Mouse (Mus musculus): ENCODE data around the gene Rnaseh2a. TPM values are rescaled to one million over a fixed set of nuclear protein-coding genes. Genes with fewer than 3 reads are reported as not detected.

The Rnaseh2a gene
- total RNA-seq, 2 experiments from 2014 or later, result 119 to 198 TPM

GRCm38 (mm10) chr8:84970135-84970790, 696 bp upstream of the Rnaseh2a start:
- ATAC-seq (replicated peaks; ENCODE audit: low FRiP score, low TSS enrichment, poor library complexity, severe bottlenecking), result no peak

- no peak for ATAC-seq (replicated peaks; ENCODE audit: low FRiP score, low TSS enrichment, poor library complexity, severe bottlenecking)
Measured at GRCm38 (mm10) chr8:84968650-84969049, 917 bp downstream of the Rnaseh2a start.

- ATAC-seq (replicated peaks; ENCODE audit: low FRiP score, low TSS enrichment, poor library complexity, severe bottlenecking), result no peak
Measured at GRCm38 (mm10) chr8:84967532-84968304, 1.8 kb downstream of the Rnaseh2a start.

GRCm38 (mm10) chr8:84966603-84967002, 3.0 kb downstream of the Rnaseh2a start:
- ATAC-seq (replicated peaks; ENCODE audit: low FRiP score, low TSS enrichment, poor library complexity, severe bottlenecking), result no peak

GRCm38 (mm10) chr8:84965731-84966291, 3.8 kb downstream of the Rnaseh2a start:
- ATAC-seq (replicated peaks; ENCODE audit: low FRiP score, low TSS enrichment, poor library complexity, severe bottlenecking), result peak; percentile 80

- ATAC-seq (replicated peaks; ENCODE audit: low FRiP score, low TSS enrichment, poor library complexity, severe bottlenecking), result no peak
Measured at GRCm38 (mm10) chr8:84963952-84964351, 5.6 kb downstream of the Rnaseh2a start.

- ATAC-seq (replicated peaks; ENCODE audit: low FRiP score, low TSS enrichment, poor library complexity, severe bottlenecking), result no peak
Measured at GRCm38 (mm10) chr8:84959811-84960210, 9.8 kb downstream of the Rnaseh2a start.

GRCm38 (mm10) chr8:84956768-84957167, 12.8 kb downstream of the Rnaseh2a start:
- ATAC-seq (replicated peaks; ENCODE audit: low FRiP score, low TSS enrichment, poor library complexity, severe bottlenecking), result peak; percentile 45

- ATAC-seq (replicated peaks; ENCODE audit: low FRiP score, low TSS enrichment, poor library complexity, severe bottlenecking), result peak; percentile 81
Measured at GRCm38 (mm10) chr8:84952612-84953255, 16.8 kb downstream of the Rnaseh2a start.

- ATAC-seq (replicated peaks; ENCODE audit: low FRiP score, low TSS enrichment, poor library complexity, severe bottlenecking), result no peak
Measured at GRCm38 (mm10) chr8:84949753-84950152, 19.8 kb downstream of the Rnaseh2a start.

- peak; percentile 59 for ATAC-seq (replicated peaks; ENCODE audit: low FRiP score, low TSS enrichment, poor library complexity, severe bottlenecking)
Measured at GRCm38 (mm10) chr8:84947241-84947545, 22.4 kb downstream of the Rnaseh2a start.

- ATAC-seq (replicated peaks; ENCODE audit: low FRiP score, low TSS enrichment, poor library complexity, severe bottlenecking), result no peak
Measured at GRCm38 (mm10) chr8:84946528-84947240, 22.9 kb downstream of the Rnaseh2a start, which contains the start of gene Rtbdn. Gene Rtbdn (plus strand): TSS chr8:84946991.

- ATAC-seq (replicated peaks; ENCODE audit: low FRiP score, low TSS enrichment, poor library complexity, severe bottlenecking), result 0 out of 2 replicates have a peak, but pooled peaks have one; percentile 15
Measured at GRCm38 (mm10) chr8:84945633-84946527, 23.7 kb downstream of the Rnaseh2a start.

GRCm38 (mm10) chr8:84945235-84945632, 24.3 kb downstream of the Rnaseh2a start:
- ATAC-seq (replicated peaks; ENCODE audit: low FRiP score, low TSS enrichment, poor library complexity, severe bottlenecking), result 0 out of 2 replicates have a peak, but pooled peaks have one; percentile 12

GRCm38 (mm10) chr8:84944478-84945160, 24.9 kb downstream of the Rnaseh2a start:
- ATAC-seq (replicated peaks; ENCODE audit: low FRiP score, low TSS enrichment, poor library complexity, severe bottlenecking), result peak; percentile 78

GRCm38 (mm10) chr8:84943699-84944098, 25.9 kb downstream of the Rnaseh2a start:
- ATAC-seq (replicated peaks; ENCODE audit: low FRiP score, low TSS enrichment, poor library complexity, severe bottlenecking), result no peak

- ATAC-seq (replicated peaks; ENCODE audit: low FRiP score, low TSS enrichment, poor library complexity, severe bottlenecking), result 0 out of 2 replicates have a peak, but pooled peaks have one; percentile 20
Measured at GRCm38 (mm10) chr8:84937620-84938485, 31.7 kb downstream of the Rnaseh2a start.

Measured in megakaryocyte-erythroid progenitor cell, adult 5-6 weeks (primary cell).